Mouse (Mus musculus) heart, adult 8-10 months (tissue): ENCODE results near the gene Os9. TPM values are rescaled to one million over a fixed set of nuclear protein-coding genes. Genes with fewer than 3 reads are reported as not detected.

Experiments used
- total RNA-seq, 4 experiments: library from RNA; stranded (reverse); gene quantifications; 2 replicates each; pipeline ENCODE4 v1.2.4; 2022

The Os9 gene
- total RNA-seq, 4 experiments from 2014 or later = 22.2 to 31.6 (median 24.1) TPM

Other genes with a start within 250 kb of the Os9 start
- 1 to 10 TPM; 3.7 to 5.8 (median 4.7) TPM for gene Atp23, start 219.8 kb downstream of the Os9 start, total RNA-seq
- 100 to 1,000 TPM in 2 of 4 experiments, 10 to 100 TPM in 2; 84.6 to 110 (median 95.0) TPM for gene Ctdsp2, start 142.4 kb downstream of the Os9 start, total RNA-seq
- under 1 TPM; 0.32 to 0.87 (median 0.42) TPM for gene Avil, start 120.4 kb downstream of the Os9 start, total RNA-seq
- 10 to 100 TPM; 50.9 to 67.0 (median 55.9) TPM for gene Tsfm, start 90.3 kb downstream of the Os9 start, total RNA-seq
- 1 to 10 TPM; 7.5 to 9.6 (median 9.2) TPM for gene Mettl1, start 79.7 kb downstream of the Os9 start, total RNA-seq
- not detected for gene Eef1akmt3, start 79.6 kb downstream of the Os9 start, total RNA-seq
- under 1 TPM in 1 of 4 experiments, not detected in 3; 0.19 TPM for gene Cyp27b1, start 72.9 kb downstream of the Os9 start, total RNA-seq
- 1 to 10 TPM; 2.4 to 4.1 (median 3.3) TPM for gene March9, start 60.9 kb downstream of the Os9 start, total RNA-seq
- 10 to 100 TPM; 74.9 to 90.0 (median 79.0) TPM for gene Cdk4, start 57.6 kb downstream of the Os9 start, total RNA-seq
- 10 to 100 TPM; 43.7 to 50.9 (median 48.6) TPM for gene Tspan31, start 50.9 kb downstream of the Os9 start, total RNA-seq
- gene Agap2, start 45.8 kb downstream of the Os9 start, total RNA-seq = 1 to 10 TPM; 3.6 to 6.1 (median 4.8) TPM
- gene B4galnt1, start 44.1 kb upstream of the Os9 start, total RNA-seq = 1 to 10 TPM; 1.2 to 3.2 (median 1.5) TPM
- gene Slc26a10, start 59.5 kb upstream of the Os9 start, total RNA-seq = 10 to 100 TPM; 13.0 to 24.6 (median 15.5) TPM
- gene Arhgef25, start 69.0 kb upstream of the Os9 start, total RNA-seq = 10 to 100 TPM in 3 of 4 experiments, 1 to 10 TPM in 1; 8.1 to 13.4 (median 10.8) TPM
- 10 to 100 TPM; 18.1 to 29.6 (median 24.2) TPM for gene Dtx3, start 74.6 kb upstream of the Os9 start, total RNA-seq
- 10 to 100 TPM; 32.4 to 38.3 (median 35.3) TPM for gene Pip4k2c, start 90.5 kb upstream of the Os9 start, total RNA-seq
- gene Kif5a, start 142.2 kb upstream of the Os9 start, total RNA-seq = 1 to 10 TPM in 2 of 4 experiments, under 1 TPM in 2; 0.54 to 1.6 (median 1.2) TPM
- 100 to 1,000 TPM; 143 to 151 (median 146) TPM for gene Dctn2, start 145.2 kb upstream of the Os9 start, total RNA-seq
- 10 to 100 TPM; 17.6 to 25.5 (median 19.5) TPM for gene Mbd6, start 167.9 kb upstream of the Os9 start, total RNA-seq
- gene Mars, start 190.7 kb upstream of the Os9 start, total RNA-seq = 10 to 100 TPM; 42.1 to 48.8 (median 45.4) TPM
- gene Arhgap9, start 200.8 kb upstream of the Os9 start, total RNA-seq = 1 to 10 TPM; 1.5 to 3.2 (median 3.0) TPM
- gene Gli1, start 220.8 kb upstream of the Os9 start, total RNA-seq = 1 to 10 TPM; 1.1 to 1.7 (median 1.3) TPM
- gene Inhbe, start 233.3 kb upstream of the Os9 start, total RNA-seq = not detected
- not detected for gene Inhbc, start 249.3 kb upstream of the Os9 start, total RNA-seq